Mouse (Mus musculus): ENCODE results near the gene Sdf2l1.
"Not testable (repeated sequence)": the region's sequence is repeated elsewhere in the genome, so short reads cannot be mapped to it uniquely, and the experiment has no call there.

Sdf2l1 gene

DNA sequence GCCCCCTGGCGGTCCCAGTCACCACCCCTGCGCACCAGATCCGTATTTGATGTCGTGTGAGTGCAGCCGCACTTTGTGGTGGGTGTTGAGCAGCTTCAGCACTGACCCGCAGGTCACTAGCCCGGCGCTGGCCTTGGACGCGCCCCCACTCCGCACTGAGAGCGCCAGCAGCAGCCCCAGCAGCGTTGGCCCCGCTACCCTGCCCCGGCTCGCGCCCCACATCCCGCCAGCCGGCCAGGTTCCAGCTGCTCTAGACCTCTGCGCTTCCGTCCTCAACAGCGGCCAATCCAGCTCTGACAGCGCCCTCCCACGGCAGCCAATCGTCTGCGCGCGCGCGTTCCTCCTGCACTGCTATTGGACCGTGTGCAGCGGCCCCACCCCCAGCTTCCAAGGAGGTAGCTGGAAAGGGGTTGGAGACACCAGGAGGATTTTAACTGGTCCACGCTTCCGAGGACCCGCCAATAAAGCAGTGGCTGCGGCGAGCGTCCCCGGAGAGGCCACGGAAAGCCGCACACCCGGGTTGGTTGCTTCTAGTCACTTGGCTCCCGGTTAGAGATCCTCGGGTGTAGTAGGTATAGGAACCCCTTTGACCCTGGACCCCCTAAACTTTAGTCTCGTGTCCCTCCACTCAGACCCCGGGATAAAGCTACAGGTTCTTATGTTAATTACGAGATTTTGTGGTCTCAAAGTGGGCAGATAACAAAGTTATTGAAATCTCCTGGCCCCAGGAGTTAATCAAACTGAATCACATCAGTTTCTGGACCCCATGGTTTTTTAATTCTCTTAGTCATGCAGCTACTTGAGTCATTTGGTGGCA lies at the start of gene Sdf2l1:
Sdf2l1 (minus strand) TSS at position 295 of the 817 bp plus-strand sequence.
- DNase-seq (ENCODE audit: low spot score in 2 of 2), result peak; percentile 95 to 98

DNA sequence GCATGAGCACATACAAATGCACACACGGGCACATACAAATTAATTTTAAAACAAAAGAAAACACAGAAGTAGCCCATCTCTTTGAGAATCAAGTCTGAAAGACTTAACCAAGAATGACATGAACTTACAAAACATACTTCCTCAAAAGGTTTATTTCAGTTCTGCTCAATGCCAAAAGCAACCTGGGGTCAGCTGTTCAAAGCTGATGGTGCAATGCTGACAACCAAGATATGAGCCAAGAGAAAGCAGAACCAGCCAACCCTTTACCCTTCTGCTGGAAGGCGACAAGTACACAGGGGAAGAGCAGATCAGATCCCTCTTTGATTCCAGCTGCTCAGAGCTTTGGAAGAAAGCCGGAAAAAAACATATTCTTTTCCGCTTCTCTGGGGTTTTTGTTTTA lies 49.2 kb upstream of the Sdf2l1 start:
- DNase-seq (ENCODE audit: low spot score in 2 of 2), result no peak

DNA sequence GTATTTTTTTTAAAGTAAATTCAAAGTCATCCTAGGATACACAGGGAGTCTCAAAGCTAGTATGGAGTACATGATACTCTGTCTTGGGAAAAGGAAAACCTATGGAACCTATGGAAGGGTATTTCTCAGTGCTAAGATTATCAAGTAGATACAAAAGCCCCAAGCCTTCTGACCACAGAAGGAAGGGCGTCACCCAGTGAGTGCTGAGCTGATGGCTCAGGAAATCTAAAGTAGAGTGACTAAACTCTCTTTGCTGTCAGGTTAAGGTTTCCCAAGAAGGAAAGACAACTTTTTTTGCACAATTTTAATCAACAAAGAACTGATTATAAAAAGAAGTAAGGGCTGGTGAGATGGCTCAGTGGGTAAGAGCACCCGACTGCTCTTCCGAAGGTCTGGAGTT lies 47.5 kb upstream of the Sdf2l1 start:
- DNase-seq (ENCODE audit: low spot score in 2 of 2), result no peak

DNA sequence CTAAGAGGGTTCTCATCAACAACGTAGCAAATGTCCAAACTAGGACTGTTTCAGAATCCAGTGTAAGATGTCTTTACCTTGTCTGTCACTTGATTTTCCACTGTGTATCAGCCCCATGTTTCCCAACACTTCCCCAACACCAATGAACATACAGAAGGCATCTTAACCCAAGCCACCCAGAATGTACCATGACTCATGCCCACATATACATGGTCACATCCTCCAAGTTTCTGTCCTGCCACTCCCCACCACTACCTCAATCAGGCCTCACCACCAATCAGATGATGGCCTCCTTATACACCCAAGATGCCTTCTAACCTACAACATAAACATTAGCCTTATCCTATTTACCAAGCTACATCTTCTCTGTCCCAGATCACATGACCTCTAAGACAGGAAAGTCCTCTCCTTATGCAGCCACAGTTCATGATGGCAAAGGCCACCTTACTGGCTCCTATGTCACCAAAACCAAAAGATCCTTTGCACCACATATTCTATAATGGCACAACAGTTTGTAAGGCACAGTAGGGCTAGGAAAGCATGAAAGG lies 45.5 kb upstream of the Sdf2l1 start:
- DNase-seq (ENCODE audit: low spot score in 2 of 2), result no peak

DNA sequence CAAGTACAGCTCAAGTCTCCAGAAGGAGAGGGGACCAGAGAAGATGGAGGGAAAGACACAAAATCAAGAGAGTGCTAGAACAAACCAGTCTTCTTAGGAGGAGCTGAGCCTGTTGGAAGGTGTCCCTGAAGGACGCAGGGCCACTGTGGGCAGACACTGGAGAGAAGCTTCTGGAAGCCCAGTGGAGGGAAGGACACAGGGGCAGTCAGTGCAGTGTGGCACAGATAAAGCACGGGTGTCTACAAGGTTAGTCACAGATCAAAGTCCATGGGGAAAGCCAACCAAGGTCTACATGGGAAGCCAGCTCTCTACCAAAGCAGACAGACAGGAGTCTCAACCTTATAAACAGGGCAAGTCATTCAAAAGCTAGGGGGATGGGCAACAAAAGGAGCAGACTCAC lies 43.6 kb upstream of the Sdf2l1 start:
- no peak for DNase-seq (ENCODE audit: low spot score in 2 of 2)

DNA sequence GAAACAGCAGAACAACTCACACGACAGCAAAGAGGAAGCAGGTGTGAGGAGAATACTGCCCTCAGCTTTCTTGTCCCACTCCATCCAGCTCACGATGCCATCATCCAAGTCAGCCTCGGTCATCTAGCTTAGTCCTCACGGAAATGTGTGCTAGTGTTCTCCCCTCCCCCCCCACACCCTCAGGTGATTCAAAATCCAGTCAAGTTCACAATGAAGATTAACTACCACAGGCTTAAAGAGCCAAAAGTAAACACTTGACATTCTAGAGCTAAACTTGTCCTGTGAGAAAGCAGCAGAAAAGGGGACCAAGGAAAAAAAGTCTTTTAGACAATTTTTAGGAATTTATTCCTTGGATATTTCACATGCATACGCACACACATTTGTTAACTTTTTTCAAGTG lies 35.9 kb upstream of the Sdf2l1 start:
- no peak for DNase-seq (ENCODE audit: low spot score in 2 of 2)

DNA sequence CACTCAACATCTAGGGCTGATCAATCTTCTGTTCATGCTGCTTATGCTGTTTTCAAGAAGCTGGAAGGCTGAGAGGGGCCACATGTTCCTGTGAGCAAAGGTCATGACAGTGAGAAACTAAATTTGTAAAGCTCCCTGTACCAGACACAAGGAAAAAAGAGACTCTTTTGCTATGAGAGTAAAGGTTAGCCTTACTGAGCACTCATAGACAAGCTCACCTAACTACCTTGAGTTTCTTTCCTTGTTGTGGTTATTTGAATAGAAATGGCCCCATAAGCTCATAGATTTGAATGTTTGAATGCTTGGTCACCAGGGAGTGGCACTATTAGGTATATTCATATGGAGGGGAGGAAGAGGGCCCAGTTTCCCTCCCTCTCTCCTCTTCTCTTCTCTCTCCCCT lies 35.0 kb upstream of the Sdf2l1 start:
- no peak for DNase-seq (ENCODE audit: low spot score in 2 of 2)

DNA sequence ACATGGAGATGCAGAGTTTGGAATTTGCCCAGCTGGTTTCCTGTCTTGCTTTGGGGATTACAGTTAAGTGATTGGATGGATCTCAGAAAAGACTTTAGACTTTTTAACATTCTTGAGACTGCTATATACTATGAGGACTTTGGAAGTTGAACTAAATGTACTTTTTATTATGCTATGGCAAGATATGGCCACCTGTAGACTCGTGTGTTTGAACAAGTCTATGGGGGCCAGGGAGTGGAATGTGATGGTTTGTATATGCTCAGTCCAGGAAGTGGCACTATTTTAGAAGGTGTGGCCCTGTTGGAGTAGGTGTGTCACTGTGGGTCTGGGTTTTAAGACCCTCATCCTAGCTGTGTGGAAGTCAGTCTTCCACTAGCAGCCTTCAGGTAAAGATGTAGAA lies 33.3 kb upstream of the Sdf2l1 start:
- not testable (repeated sequence) for DNase-seq (ENCODE audit: low spot score in 2 of 2)

DNA sequence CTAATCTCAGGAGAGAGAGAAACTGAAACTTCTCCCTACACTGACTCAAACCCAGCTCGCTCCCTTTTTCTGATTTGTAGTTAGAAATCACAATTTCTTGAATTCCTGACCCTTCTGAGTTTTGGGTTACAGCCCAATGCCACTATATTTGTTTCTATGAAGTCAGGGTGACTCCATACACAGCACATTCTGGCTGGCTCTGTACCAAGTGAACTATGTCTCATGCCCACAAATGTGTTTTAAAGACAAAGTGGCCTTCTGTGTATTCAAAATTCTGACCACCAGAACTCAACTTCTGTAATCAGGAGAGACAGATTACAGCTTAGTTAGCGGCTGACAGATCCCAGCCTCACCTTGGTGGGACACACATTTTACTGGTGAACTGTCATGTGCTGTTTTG lies 22.2 kb upstream of the Sdf2l1 start:
- no peak for DNase-seq (ENCODE audit: low spot score in 2 of 2)

DNA sequence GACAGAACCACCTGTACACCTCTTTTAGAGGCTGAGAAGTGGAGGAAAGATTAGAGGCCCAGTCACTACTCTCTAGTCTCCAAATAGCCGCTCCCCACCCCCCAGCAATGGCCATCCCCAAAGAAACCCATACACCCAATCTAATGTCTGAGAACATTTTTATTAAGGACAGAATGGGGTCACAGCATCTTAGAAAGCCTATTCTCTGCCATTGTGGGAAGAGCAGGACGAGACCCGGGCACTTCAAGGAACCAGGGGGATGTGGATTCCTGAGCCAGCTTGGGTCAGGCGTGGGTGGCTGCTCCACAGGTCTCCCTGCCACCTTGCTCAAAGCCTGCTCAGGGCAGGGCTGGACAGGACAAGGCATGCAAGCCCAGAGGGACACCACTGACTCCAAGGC lies 19.7 kb upstream of the Sdf2l1 start:
- DNase-seq (ENCODE audit: low spot score in 2 of 2), result no peak

DNA sequence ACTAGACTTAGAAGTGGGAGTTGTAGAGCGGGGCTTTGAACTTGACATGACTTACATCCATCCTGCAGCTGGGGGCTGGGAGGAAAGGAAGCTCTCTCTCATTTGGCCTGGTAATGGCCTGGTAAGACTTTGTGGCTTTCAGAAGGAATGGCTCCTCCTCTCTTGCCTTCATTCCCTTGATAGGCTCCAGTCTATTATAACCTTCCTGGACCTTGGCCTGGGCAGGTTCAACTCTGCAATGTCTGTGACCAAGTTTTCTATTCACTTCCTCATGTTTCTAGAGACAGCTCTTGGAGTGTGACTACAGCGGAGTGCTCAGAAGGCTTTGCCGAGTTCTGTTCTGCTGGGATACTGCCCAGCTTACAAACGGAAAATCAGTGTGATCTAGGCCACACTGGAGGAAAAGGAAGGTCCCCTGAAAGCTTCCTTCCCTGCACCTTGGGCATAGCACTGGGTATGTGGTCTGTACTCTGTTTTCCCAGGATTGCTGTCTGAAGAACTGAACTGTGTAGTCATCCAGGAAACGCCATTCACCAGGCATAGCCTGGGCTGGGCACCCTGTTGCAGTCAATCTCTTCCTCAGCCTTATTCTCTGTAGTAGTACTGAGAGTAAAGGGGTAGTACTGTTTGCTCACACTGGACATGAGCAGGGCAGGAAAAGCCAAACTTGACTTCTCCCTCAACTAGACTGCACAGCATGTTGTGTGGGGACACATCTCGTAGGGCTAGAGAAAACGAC lies 18.5 kb upstream of the Sdf2l1 start:
- no peak for DNase-seq (ENCODE audit: low spot score in 2 of 2)

DNA sequence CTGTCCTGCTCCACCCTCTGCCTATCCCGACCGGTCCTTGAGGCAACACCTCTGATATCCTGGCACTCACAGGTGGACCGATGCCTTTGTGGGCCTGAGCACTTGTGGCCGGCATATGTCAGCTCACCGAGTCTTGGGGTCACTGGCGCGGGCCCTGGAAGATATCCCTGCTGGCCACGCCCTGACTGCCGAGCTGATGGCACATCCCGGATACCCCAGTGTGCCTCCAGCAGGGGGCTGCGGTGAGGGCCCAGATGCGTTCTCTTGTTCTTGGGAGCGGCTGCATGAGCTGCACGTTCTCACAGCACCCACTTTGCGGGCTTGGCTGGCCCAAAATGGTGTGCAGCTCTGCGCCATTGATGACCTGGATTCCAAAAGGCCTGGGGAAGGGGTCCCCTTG lies 15.9 kb upstream of the Sdf2l1 start:
- DNase-seq (ENCODE audit: low spot score in 2 of 2), result peak; percentile 33 to 42

DNA sequence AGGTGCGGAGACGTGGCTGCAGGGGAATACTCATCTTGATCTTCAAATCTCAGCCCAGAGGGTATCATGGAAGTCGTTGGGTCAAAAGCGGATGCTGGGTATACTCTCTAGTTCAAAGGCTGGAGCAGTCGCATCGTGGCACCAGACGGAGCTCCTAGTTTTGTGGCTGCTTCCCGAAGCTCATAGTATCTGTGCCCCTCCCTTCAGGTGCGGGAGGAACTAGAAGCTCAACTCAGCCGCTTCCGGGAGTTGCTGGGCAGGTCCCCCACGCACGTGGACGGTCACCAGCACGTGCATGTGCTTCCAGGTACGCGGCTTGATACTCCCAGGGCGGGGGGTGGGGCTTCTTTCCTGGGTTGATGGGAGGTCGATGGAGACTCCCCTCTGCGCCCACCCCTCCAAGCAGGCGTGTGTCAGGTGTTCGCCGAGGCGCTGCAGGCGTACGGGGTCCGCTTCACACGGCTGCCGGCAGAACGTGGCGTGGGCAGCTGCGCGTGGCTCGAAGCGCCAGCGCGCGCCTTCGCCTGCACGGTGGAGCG lies 15.3 kb upstream of the Sdf2l1 start:
- peak in 1 of 2 experiments; percentile 40 for DNase-seq (ENCODE audit: low spot score in 2 of 2)

DNA sequence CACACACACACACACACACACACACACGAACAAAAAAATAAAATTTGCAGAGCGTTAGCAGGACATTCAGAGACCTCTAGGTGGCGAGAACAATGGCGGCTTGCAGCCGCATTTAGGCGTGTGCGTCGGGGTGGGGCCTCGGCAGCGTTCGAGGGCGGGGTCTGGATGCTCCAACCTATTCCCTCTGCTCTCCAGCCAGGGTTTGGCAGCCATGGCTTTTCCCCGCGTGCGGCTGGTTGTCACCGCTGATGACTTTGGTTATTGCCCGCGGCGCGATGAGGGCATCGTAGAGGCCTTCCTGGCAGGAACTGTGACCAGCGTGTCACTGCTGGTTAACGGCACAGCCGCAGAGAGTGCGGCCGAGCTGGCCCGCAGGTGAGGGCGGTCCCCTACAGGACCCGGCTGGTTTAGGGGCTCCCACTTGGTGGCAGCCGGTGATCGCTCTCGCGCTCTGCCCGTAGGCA lies 14.6 kb upstream of the Sdf2l1 start, which contains the start of gene Ccdc116:
Ccdc116 (minus strand) TSS at position 458 of the 464 bp plus-strand sequence.
- DNase-seq (ENCODE audit: low spot score in 2 of 2), result peak; percentile 65 to 80

DNA sequence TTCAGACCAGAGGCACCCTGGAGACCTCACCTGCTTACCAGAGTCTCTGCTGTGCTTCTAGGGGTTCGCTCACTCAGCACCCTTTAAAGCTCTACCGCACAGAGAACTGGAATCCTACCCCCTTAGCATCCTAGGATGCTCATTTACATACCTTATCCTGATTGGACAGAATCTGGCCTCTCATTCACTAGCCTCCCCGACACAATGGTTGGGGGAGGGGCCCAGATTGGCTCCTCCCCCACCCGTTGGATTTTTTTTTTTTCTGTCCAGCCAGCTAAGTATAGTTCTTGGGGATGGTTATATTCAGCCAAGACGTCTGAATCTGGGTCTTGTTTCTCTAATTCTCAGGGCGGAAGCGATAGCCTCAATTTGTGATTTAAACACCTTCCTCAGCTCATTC lies 12.2 kb upstream of the Sdf2l1 start, which contains the start of gene Ydjc:
Ydjc (plus strand) TSS at position 283 of the 400 bp plus-strand sequence.
- DNase-seq (ENCODE audit: low spot score in 2 of 2), result no peak

DNA sequence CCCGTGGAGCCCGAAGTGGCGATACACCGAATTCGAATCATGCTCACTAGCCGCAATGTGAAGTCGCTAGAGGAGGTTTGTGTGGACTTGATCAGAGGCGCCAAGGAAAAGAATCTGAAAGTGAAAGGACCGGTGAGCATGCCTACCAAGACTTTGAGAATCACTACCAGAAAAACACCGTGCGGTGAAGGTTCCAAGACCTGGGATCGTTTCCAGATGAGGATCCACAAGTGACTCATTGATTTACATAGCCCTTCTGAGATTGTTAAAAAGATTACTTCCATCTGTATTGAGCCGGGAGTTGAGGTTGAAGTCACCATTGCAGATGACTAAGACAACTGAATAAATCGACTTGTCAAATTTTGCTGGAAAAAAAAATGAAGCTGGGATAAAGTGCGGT lies 5.2 kb upstream of the Sdf2l1 start:
- no peak for DNase-seq (ENCODE audit: low spot score in 2 of 2)

DNA sequence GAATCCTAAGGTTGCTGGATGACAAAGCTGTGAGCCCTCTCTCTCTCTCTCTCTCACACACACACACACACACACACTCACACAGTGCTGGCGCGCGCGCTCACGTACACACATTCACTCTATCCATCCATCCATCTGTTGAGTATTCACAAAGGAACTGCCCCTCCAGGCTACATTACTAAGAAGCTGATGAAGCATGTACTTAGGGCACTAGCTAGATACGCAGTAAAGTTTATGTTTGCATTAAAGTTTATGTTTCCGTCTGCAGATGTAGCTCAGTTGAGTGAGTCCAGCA lies 670 bp upstream of the Sdf2l1 start:
- no peak for DNase-seq (ENCODE audit: low spot score in 2 of 2)

DNA sequence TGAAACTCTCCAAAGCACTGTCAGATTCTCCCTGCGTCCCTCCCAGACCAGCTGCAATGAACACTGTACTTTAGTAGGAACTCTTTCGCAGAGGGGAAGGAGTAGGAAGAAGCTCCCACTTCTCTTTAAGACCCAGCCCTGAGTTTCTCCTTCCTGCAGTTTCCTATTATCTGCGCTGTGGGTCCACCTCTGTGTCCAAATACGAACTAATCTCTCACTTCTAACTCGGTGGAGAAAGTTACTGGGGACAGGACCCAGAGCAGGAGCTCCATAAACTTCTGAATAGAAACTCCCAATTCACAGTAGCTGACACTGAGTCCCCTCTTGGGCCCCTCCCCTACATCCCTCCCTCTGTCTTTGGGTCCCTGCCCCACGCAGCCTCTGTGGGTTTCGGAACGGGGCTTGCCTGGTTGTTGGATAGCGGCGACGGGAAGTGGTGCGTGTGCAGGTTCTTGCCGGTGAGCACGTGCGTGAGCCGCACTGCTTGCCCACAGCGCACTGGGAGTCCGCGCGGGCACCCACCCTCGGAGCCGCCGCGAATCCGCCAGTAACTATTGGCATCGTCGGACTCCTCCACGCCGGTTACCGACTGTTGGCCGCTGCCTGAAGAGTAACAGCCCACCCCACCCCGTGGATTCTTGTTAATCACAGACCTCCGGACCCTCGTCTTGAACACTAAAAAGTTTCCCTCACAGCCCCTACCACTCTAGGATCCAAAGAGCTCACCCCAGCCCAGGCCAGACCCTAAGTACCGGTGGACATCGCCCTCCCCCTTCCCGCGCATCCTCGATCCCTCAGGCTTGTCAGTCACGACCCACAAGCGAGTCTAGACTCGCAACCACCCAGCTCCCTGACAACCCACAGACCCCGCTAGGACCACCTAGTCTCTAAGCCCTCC lies 743 bp downstream of the Sdf2l1 start:
- no peak for DNase-seq (ENCODE audit: low spot score in 2 of 2)

DNA sequence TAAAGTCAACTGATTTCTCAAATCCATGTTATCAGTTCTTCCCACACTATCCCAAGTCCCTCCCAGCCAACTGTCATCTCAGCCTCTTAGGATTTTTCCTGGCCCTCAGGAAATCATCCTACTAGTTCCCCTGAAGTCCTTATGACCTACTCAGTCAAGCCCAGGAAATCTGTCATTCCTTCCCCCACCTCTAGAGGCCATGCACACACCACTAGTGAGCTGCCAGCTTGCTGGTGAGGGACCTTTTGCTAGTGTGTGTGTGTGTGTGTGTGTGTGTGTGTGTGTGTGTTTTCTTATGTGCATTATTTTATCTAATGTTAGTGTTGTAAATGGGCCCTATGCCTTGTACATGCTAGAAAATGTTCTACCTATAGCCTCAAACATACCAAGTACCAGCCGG lies 4.9 kb downstream of the Sdf2l1 start:
- peak in 1 of 2 experiments; percentile 34 for DNase-seq (ENCODE audit: low spot score in 2 of 2)

DNA sequence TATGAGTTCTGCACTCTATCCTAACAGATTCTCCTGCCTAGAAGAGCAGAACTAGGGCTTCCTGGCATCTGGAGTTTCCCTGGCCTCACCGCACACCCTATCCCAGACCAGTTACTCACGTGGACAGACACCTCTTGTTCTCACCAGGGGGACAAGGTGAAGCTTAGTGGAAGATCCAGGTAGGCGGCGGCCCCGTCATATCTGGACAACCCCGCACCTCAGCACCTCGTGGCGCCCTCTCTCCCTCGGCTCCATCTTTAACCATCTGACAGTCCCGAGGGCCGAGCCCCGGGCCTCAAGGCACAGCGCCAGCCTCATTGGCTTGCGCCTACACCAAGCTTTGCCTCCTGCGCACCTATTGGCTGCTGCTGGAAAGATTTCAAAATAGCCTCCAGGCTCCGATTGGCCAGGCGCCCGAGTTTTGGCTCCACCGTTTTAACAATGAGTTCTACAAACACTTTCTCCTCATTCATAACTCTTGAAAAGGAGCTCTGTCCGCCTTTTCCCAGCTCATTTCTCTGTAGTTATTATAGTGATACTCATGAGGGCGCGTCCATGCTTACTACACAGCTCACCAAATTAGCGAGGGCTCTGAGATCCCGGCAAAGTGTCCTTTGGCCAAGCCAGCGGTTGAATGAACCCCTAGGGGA lies 7.2 kb downstream of the Sdf2l1 start, which contains the start of gene 2610318N02Rik:
2610318N02Rik (minus strand) TSS at position 297 of the 650 bp plus-strand sequence.
- DNase-seq (ENCODE audit: low spot score in 2 of 2), result peak; percentile 49 to 58

All from frontal cortex, postnatal 10 days (tissue).